Mouse (Mus musculus): ENCODE measurements around the gene Krt90.

DNA sequence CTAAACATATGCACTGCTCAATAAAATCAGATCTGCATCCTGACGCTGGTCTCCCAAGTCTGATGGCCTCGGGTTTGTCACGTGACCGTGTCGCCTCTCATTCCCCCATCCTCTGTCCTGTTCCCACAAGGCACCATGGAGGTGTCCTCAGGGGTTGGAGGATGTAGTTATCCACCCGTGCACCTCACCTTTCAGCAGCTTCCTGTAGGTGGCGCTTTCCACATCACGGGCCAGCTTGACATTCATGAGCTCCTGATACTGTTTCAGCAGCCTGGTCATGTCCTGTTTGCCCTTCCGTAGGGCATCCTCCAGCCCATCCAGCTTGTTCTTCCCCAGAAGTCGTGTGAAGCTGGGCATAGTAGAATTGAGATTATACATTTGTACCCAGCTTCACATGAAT is 25.5 kb upstream of the Krt90 start:
- no peak for TF ChIP-seq CTCF (IDR thresholded peaks at IDR 0.05; ENCODE audit: extremely low read depth, insufficient read depth, insufficient read length, insufficient replicate concordance)
- TF ChIP-seq POLR2A (IDR thresholded peaks at IDR 0.05; ENCODE audit: low read depth, low read length): no peak
